Mouse (Mus musculus) liver, postnatal 0 days (tissue): ENCODE measurements around the gene Olfr412.

ENCODE experiments used
- CTCF ChIP-seq: sonication (generic); IDR thresholded peaks from 2 replicates; pipeline ENCODE4 v1.5.1; 2016; ENCODE audit warnings: antibody characterized with exemption, low read depth
- EP300 ChIP-seq: IDR thresholded peaks from 2 replicates; pipeline ENCODE4 v1.6.1; 2016; ENCODE audit warnings: antibody characterized with exemption, low read depth, mild to moderate bottlenecking

GRCm38 (mm10) chr11:74326044-74326443, 35.8 kb upstream of the Olfr412 start:
- TF ChIP-seq CTCF (no peak), EP300 (no peak)
